Mouse (Mus musculus) lung, embryonic 16.5 days (tissue): ENCODE results near the gene C1qa. TPM values are rescaled to one million over a fixed set of nuclear protein-coding genes. Genes with fewer than 3 reads are reported as not detected.
A peak's percentile ranks its signal among the peaks of the same experiment; 100 is the strongest.

ENCODE experiments used
- ATAC-seq: fragments of 200-750 bp; cut with Nextera tagmentation; 2 replicates; pipeline ENCODE4 v1.8.0; 2017; ENCODE audit warnings: low read depth, mild to moderate bottlenecking, moderate library complexity
- H3K27ac ChIP-seq: fragments of 300-500 bp; sonication (generic); 2 replicates; pipeline ENCODE4 v1.5.1; 2014; ENCODE audit warnings: mild to moderate bottlenecking, control low read depth, low read length
- H3K27me3 ChIP-seq: fragments of 300-500 bp; sonication (generic); 2 replicates; pipeline ENCODE4 v1.6.1; 2014; ENCODE audit warnings: low read depth, low read length, mixed read lengths; ENCODE audit not compliant: control insufficient read depth, insufficient read depth
- H3K36me3 ChIP-seq: fragments of 300-500 bp; sonication (generic); 2 replicates; pipeline ENCODE4 v1.6.1; 2014; ENCODE audit warnings: low read length; ENCODE audit not compliant: control insufficient read depth, insufficient read depth
- H3K4me1 ChIP-seq: fragments of 300-500 bp; sonication (generic); replicated peaks from 2 replicates; pipeline ENCODE4 v1.6.1; 2014; ENCODE audit warnings: low read length, mixed read lengths; ENCODE audit not compliant: control insufficient read depth, insufficient read depth
- H3K4me2 ChIP-seq: fragments of 300-500 bp; sonication (generic); 2 replicates; pipeline ENCODE4 v1.6.1; 2014; ENCODE audit warnings: low read depth, low read length, control low read depth
- H3K4me3 ChIP-seq: fragments of 300-500 bp; sonication (generic); 2 replicates; pipeline ENCODE4 v1.5.1; 2014; ENCODE audit warnings: mild to moderate bottlenecking, low read length, control low read depth
- H3K9ac ChIP-seq: fragments of 300-500 bp; sonication (generic); 2 replicates; pipeline ENCODE4 v1.6.1; 2014; ENCODE audit warnings: low read length, control low read depth
- H3K9me3 ChIP-seq: fragments of 300-500 bp; sonication (generic); 2 replicates; pipeline ENCODE4 v1.6.1; 2016; ENCODE audit warnings: low read length; ENCODE audit not compliant: control insufficient read depth
- WGBS: fragments of 180-500 bp; shearing (Covaris S2); extraction: QIAGEN DNeasy Blood & Tissue Kit; methylation state at CpG from one replicate; pipeline ENCODE4 v1.1.7; 2014; 5-methylcytosine and 5-hydroxymethylcytosine counted together
- polyA plus RNA-seq: library from polyadenylated mRNA; unstranded; fragments of >200 nt; fragmentation: Nextera tagmentation; extraction: Ambion mirVana; gene quantifications from 2 replicates; pipeline ENCODE4 v1.2.1, GENCODE M21; 2015

Gene C1qa
- polyA plus RNA-seq, 1 experiment from 2014 or later = 32.6 TPM

- Histone ChIP-seq H3K9ac (no peak overlapping the region), H3K9me3 (no peaks in the 10 kb centered on the region), H3K27ac (no peak overlapping the region), H3K36me3 (no peaks in the 10 kb centered on the region), H3K4me3 (no peak overlapping the region), H3K27me3 (peaks cover 33% of the 10 kb centered on the region), H3K4me1 (no peaks in the 10 kb centered on the region), H3K4me2 (no peak overlapping the region)
- 12% methylated on average over 17 of the region's 17 CpGs for WGBS
- ATAC-seq = no peak
Measured at GRCm38 (mm10) chr4:136911211-136911646, 12.6 kb upstream of the C1qa start.

GRCm38 (mm10) chr4:136907809-136908208 is 9.2 kb upstream of the C1qa start:
- Histone ChIP-seq H3K4me2 (no peak overlapping the region), H3K4me3 (no peak overlapping the region), H3K27me3 (peaks cover 53% of the 10 kb centered on the region), H3K36me3 (no peaks in the 10 kb centered on the region), H3K27ac (no peak overlapping the region), H3K4me1 (no peaks in the 10 kb centered on the region), H3K9ac (no peak overlapping the region), H3K9me3 (no peaks in the 10 kb centered on the region)
- ATAC-seq = no peak

- H3K4me1 ChIP-seq = no peaks in the 10 kb centered on the region
- 0 out of 2 replicates have a peak, but pooled peaks have one; percentile 45 for ATAC-seq
- H3K9ac ChIP-seq = no peak overlapping the region
- no peak overlapping the region for H3K4me2 ChIP-seq
- H3K4me3 ChIP-seq = no peak overlapping the region
- no peaks in the 10 kb centered on the region for H3K9me3 ChIP-seq
- H3K27ac ChIP-seq = no peak overlapping the region
- peaks cover 47% of the 10 kb centered on the region for H3K27me3 ChIP-seq
- H3K36me3 ChIP-seq = no peaks in the 10 kb centered on the region
- WGBS = 11% methylated on average over 7 of the region's 7 CpGs
Measured at GRCm38 (mm10) chr4:136907033-136907432, 8.4 kb upstream of the C1qa start.

GRCm38 (mm10) chr4:136904767-136905539 is 6.3 kb upstream of the C1qa start:
- H3K4me1 ChIP-seq = no peaks in the 10 kb centered on the region
- H3K9me3 ChIP-seq = no peaks in the 10 kb centered on the region
- no peak overlapping the region; the same call in 1 of the 2 replicates for H3K4me3 ChIP-seq
- peaks cover 30% of the 10 kb centered on the region for H3K27me3 ChIP-seq
- H3K9ac ChIP-seq = no peak overlapping the region
- ATAC-seq = no peak
- no peaks in the 10 kb centered on the region for H3K36me3 ChIP-seq
- 2% methylated on average over 22 of the region's 23 CpGs for WGBS
- no peak overlapping the region for H3K4me2 ChIP-seq
- no peak overlapping the region for H3K27ac ChIP-seq

GRCm38 (mm10) chr4:136899154-136899553 is 551 bp upstream of the C1qa start:
- no peaks in the 10 kb centered on the region for H3K9me3 ChIP-seq
- H3K36me3 ChIP-seq = no peaks in the 10 kb centered on the region
- H3K4me1 ChIP-seq = no peaks in the 10 kb centered on the region
- no peak for ATAC-seq
- H3K9ac ChIP-seq = no peak overlapping the region
- no peak overlapping the region for H3K4me2 ChIP-seq
- no peak overlapping the region for H3K27ac ChIP-seq
- WGBS = 60% methylated on average over 7 of the region's 7 CpGs
- no peak overlapping the region for H3K4me3 ChIP-seq
- peaks cover 17% of the 10 kb centered on the region for H3K27me3 ChIP-seq

GRCm38 (mm10) chr4:136898084-136898598 is 462 bp downstream of the C1qa start:
- Histone ChIP-seq H3K27me3 (peaks cover 13% of the 10 kb centered on the region), H3K9me3 (no peaks in the 10 kb centered on the region), H3K36me3 (no peaks in the 10 kb centered on the region), H3K4me3 (no peak overlapping the region), H3K4me1 (no peaks in the 10 kb centered on the region), H3K4me2 (no peak overlapping the region), H3K9ac (no peak overlapping the region), H3K27ac (no peak overlapping the region)
- 26% methylated on average over 9 of the region's 9 CpGs for WGBS
- no peak for ATAC-seq

- WGBS = 30% methylated on average over 10 of the region's 10 CpGs
- H3K4me2 ChIP-seq = no peak overlapping the region
Measured at GRCm38 (mm10) chr4:136896461-136896860, 2.1 kb downstream of the C1qa start.

GRCm38 (mm10) chr4:136895861-136896260 is 2.7 kb downstream of the C1qa start:
- Histone ChIP-seq H3K36me3 (no peaks in the 10 kb centered on the region), H3K9ac (no peak overlapping the region), H3K4me1 (no peaks in the 10 kb centered on the region), H3K4me2 (no peak overlapping the region), H3K4me3 (no peak overlapping the region), H3K27me3 (peaks cover 13% of the 10 kb centered on the region), H3K9me3 (no peaks in the 10 kb centered on the region), H3K27ac (no peak overlapping the region)
- ATAC-seq = no peak
- WGBS = 5% methylated on average over 15 of the region's 15 CpGs

More at GRCm38 (mm10) chr4:136896461-136896860, 2.1 kb downstream of the C1qa start:
- no peak overlapping the region for H3K27ac ChIP-seq
- ATAC-seq = no peak
- H3K4me3 ChIP-seq = no peak overlapping the region
- H3K9me3 ChIP-seq = no peaks in the 10 kb centered on the region
- H3K36me3 ChIP-seq = no peaks in the 10 kb centered on the region
- peaks cover 13% of the 10 kb centered on the region for H3K27me3 ChIP-seq
- no peaks in the 10 kb centered on the region for H3K4me1 ChIP-seq
- no peak overlapping the region for H3K9ac ChIP-seq

GRCm38 (mm10) chr4:136894821-136895220 is 3.8 kb downstream of the C1qa start:
- H3K4me3 ChIP-seq = no peak overlapping the region
- no peak overlapping the region for H3K4me2 ChIP-seq
- no peaks in the 10 kb centered on the region for H3K4me1 ChIP-seq
- no peaks in the 10 kb centered on the region for H3K36me3 ChIP-seq
- no peak overlapping the region for H3K9ac ChIP-seq
- no peaks in the 10 kb centered on the region for H3K9me3 ChIP-seq
- no peak overlapping the region for H3K27ac ChIP-seq
- H3K27me3 ChIP-seq = peaks cover 13% of the 10 kb centered on the region
- WGBS = 66% methylated on average over 4 of the region's 4 CpGs
- no peak for ATAC-seq
